Mouse (Mus musculus) forebrain, embryonic 10.5 days (tissue): ENCODE measurements at regions not wholly inside any gene's neighbourhood (a gene's known extent, or its start where the extent isn't known, plus 50 kb on each side); places are given as distances from the start of the nearest gene placed in this dataset.
A peak's percentile ranks its signal among the peaks of the same experiment; 100 is the strongest.

ENCODE experiments used
- DNase-seq: peaks from one replicate; pipeline ENCODE4 v3.0.0-alpha.2; 2017; ENCODE audit warnings: low spot score; ENCODE audit errors: extremely low spot score
- H3K27ac ChIP-seq: fragments of 300-500 bp; sonication (generic); 2 replicates; pipeline ENCODE4 v1.5.1; 2016; ENCODE audit warnings: mild to moderate bottlenecking
- H3K27me3 ChIP-seq: fragments of 300-500 bp; sonication (generic); 2 replicates; pipeline ENCODE4 v1.6.1; 2016; ENCODE audit warnings: mild to moderate bottlenecking; ENCODE audit not compliant: poor library complexity, severe bottlenecking
- H3K36me3 ChIP-seq: fragments of 300-500 bp; sonication (generic); replicated peaks from 2 replicates; pipeline ENCODE4 v1.6.1; 2016; ENCODE audit warnings: mild to moderate bottlenecking, moderate library complexity
- H3K4me1 ChIP-seq: fragments of 300-500 bp; sonication (generic); 2 replicates; pipeline ENCODE4 v1.6.1; 2016
- H3K4me3 ChIP-seq: fragments of 300-500 bp; sonication (generic); 2 replicates; pipeline ENCODE4 v1.5.1; 2016; ENCODE audit warnings: mild to moderate bottlenecking, moderate library complexity
- H3K9me3 ChIP-seq: fragments of 300-500 bp; sonication (generic); 2 replicates; pipeline ENCODE4 v1.6.1; 2016; ENCODE audit warnings: mild to moderate bottlenecking, moderate library complexity
- WGBS: fragments of 180-500 bp; shearing (Covaris S2); methylation state at CpG from one replicate; pipeline ENCODE4 v1.1.7; 2016; 5-methylcytosine and 5-hydroxymethylcytosine counted together

GRCm38 (mm10) chr14:105767100-105767499 lies 129.5 kb downstream of the Spry2 start:
- H3K36me3 ChIP-seq, result no peaks in the 10 kb centered on the region
- no peaks in the 10 kb centered on the region for H3K9me3 ChIP-seq
- DNase-seq, result no peak
- no peaks in the 10 kb centered on the region for H3K27me3 ChIP-seq
- H3K27ac ChIP-seq, result no peak overlapping the region
- H3K4me1 ChIP-seq, result no peaks in the 10 kb centered on the region
- 83% methylated on average over 4 of the region's 4 CpGs for WGBS
- H3K4me3 ChIP-seq, result no peak overlapping the region

GRCm38 (mm10) chr14:105752509-105753375 lies 143.9 kb downstream of the Spry2 start:
- DNase-seq, result no peak
- WGBS, result 56% methylated on average over 4 of the region's 4 CpGs

GRCm38 (mm10) chr14:105751762-105752161 lies 144.9 kb downstream of the Spry2 start:
- 94% methylated on average over 7 of the region's 7 CpGs for WGBS
- H3K9me3 ChIP-seq, result no peaks in the 10 kb centered on the region
- DNase-seq, result no peak
- no peak overlapping the region for H3K27ac ChIP-seq
- no peaks in the 10 kb centered on the region for H3K36me3 ChIP-seq
- no peaks in the 10 kb centered on the region for H3K4me1 ChIP-seq
- H3K27me3 ChIP-seq, result no peaks in the 10 kb centered on the region
- H3K4me3 ChIP-seq, result no peak overlapping the region

More at GRCm38 (mm10) chr14:105752509-105753375, 143.9 kb downstream of the Spry2 start:
- Histone ChIP-seq H3K27ac (no peak overlapping the region), H3K36me3 (no peaks in the 10 kb centered on the region), H3K4me3 (no peak overlapping the region), H3K27me3 (no peaks in the 10 kb centered on the region), H3K4me1 (no peaks in the 10 kb centered on the region), H3K9me3 (no peaks in the 10 kb centered on the region)

- no peak for DNase-seq
Measured at GRCm38 (mm10) chr14:105744578-105744977, 152.0 kb downstream of the Spry2 start.

GRCm38 (mm10) chr14:105744125-105744524 lies 152.5 kb downstream of the Spry2 start:
- H3K9me3 ChIP-seq, result no peaks in the 10 kb centered on the region
- H3K4me3 ChIP-seq, result no peak overlapping the region
- no peaks in the 10 kb centered on the region for H3K36me3 ChIP-seq
- 91% methylated on average over 3 of the region's 3 CpGs for WGBS
- H3K27ac ChIP-seq, result no peak overlapping the region
- no peaks in the 10 kb centered on the region for H3K4me1 ChIP-seq
- H3K27me3 ChIP-seq, result peaks cover 3% of the 10 kb centered on the region; the same call in 1 of the 2 replicates
- DNase-seq, result no peak

More at GRCm38 (mm10) chr14:105744578-105744977, 152.0 kb downstream of the Spry2 start:
- peaks cover 3% of the 10 kb centered on the region; the same call in 1 of the 2 replicates for H3K27me3 ChIP-seq
- H3K9me3 ChIP-seq, result no peaks in the 10 kb centered on the region
- no peak overlapping the region for H3K27ac ChIP-seq
- H3K4me1 ChIP-seq, result no peaks in the 10 kb centered on the region
- 92% methylated on average over 2 of the region's 2 CpGs for WGBS
- H3K36me3 ChIP-seq, result no peaks in the 10 kb centered on the region
- H3K4me3 ChIP-seq, result no peak overlapping the region

GRCm38 (mm10) chr14:105740889-105741288 lies 155.7 kb downstream of the Spry2 start:
- 90% methylated on average over 11 of the region's 11 CpGs for WGBS
- H3K27ac ChIP-seq, result no peak overlapping the region
- DNase-seq, result no peak
- no peaks in the 10 kb centered on the region for H3K36me3 ChIP-seq
- H3K9me3 ChIP-seq, result no peaks in the 10 kb centered on the region
- H3K4me3 ChIP-seq, result no peak overlapping the region
- peaks cover 5% of the 10 kb centered on the region; the same call in 1 of the 2 replicates for H3K4me1 ChIP-seq
- H3K27me3 ChIP-seq, result peaks cover 3% of the 10 kb centered on the region; the same call in 1 of the 2 replicates

GRCm38 (mm10) chr14:105738568-105738967 lies 158.1 kb downstream of the Spry2 start:
- H3K4me1 ChIP-seq, result peaks cover 8% of the 10 kb centered on the region
- no peaks in the 10 kb centered on the region for H3K36me3 ChIP-seq
- H3K9me3 ChIP-seq, result no peaks in the 10 kb centered on the region
- WGBS, result 89% methylated on average over 5 of the region's 5 CpGs
- DNase-seq, result no peak
- no peak overlapping the region for H3K4me3 ChIP-seq
- H3K27me3 ChIP-seq, result peaks cover 3% of the 10 kb centered on the region; the same call in 1 of the 2 replicates
- no peak overlapping the region for H3K27ac ChIP-seq

GRCm38 (mm10) chr14:105736352-105736751 lies 160.3 kb downstream of the Spry2 start:
- Histone ChIP-seq H3K27me3 (peaks cover under 1% of the 10 kb centered on the region; the same call in 1 of the 2 replicates), H3K4me3 (no peak overlapping the region), H3K9me3 (no peaks in the 10 kb centered on the region), H3K27ac (no peak overlapping the region), H3K36me3 (no peaks in the 10 kb centered on the region), H3K4me1 (peaks cover 31% of the 10 kb centered on the region)
- DNase-seq, result peak; percentile 14
- 57% methylated on average over 6 of the region's 6 CpGs for WGBS

- Histone ChIP-seq H3K27ac (no peak overlapping the region), H3K9me3 (no peaks in the 10 kb centered on the region), H3K27me3 (no peaks in the 10 kb centered on the region), H3K36me3 (no peaks in the 10 kb centered on the region), H3K4me1 (peaks cover 43% of the 10 kb centered on the region), H3K4me3 (no peak overlapping the region)
- 93% methylated on average over 7 of the region's 7 CpGs for WGBS
- DNase-seq, result no peak
Measured at GRCm38 (mm10) chr14:105734291-105734690, 162.3 kb downstream of the Spry2 start.

- H3K36me3 ChIP-seq, result no peaks in the 10 kb centered on the region
- H3K27me3 ChIP-seq, result no peaks in the 10 kb centered on the region
- peaks cover 43% of the 10 kb centered on the region for H3K4me1 ChIP-seq
- H3K9me3 ChIP-seq, result no peaks in the 10 kb centered on the region
- peak; percentile 27 for DNase-seq
- 6% methylated on average over 12 of the region's 12 CpGs for WGBS
- peak overlapping the region; percentile 53 for H3K4me3 ChIP-seq
- peak overlapping the region; percentile 86 for H3K27ac ChIP-seq
Measured at GRCm38 (mm10) chr14:105733013-105733728, 163.4 kb downstream of the Spry2 start.

GRCm38 (mm10) chr14:105732221-105733012 lies 164.2 kb downstream of the Spry2 start:
- peaks cover 43% of the 10 kb centered on the region for H3K4me1 ChIP-seq
- H3K27me3 ChIP-seq, result no peaks in the 10 kb centered on the region
- no peaks in the 10 kb centered on the region for H3K9me3 ChIP-seq
- H3K27ac ChIP-seq, result peak overlapping the region; percentile 86
- H3K36me3 ChIP-seq, result no peaks in the 10 kb centered on the region
- peak overlapping the region; percentile 53 for H3K4me3 ChIP-seq
- 2% methylated on average over 13 of the region's 13 CpGs for WGBS
- peak; percentile 70 for DNase-seq

GRCm38 (mm10) chr14:105730786-105731185 lies 165.8 kb downstream of the Spry2 start:
- peak overlapping the region; percentile 7; the same call in 1 of the 2 replicates for H3K4me3 ChIP-seq
- DNase-seq, result peak; percentile 26
- H3K27me3 ChIP-seq, result no peaks in the 10 kb centered on the region
- peak overlapping the region; percentile 21; the same call in 1 of the 2 replicates for H3K27ac ChIP-seq
- H3K4me1 ChIP-seq, result peaks cover 47% of the 10 kb centered on the region
- no peaks in the 10 kb centered on the region for H3K36me3 ChIP-seq
- WGBS, result 9% methylated on average over 4 of the region's 4 CpGs
- H3K9me3 ChIP-seq, result no peaks in the 10 kb centered on the region
